Mouse (Mus musculus) embryonic fibroblast, embryonic 13.5 days (primary cell): ENCODE data around the gene Zbtb7a.

ENCODE experiments used
- CTCF ChIP-seq: IDR thresholded peaks from 2 replicates; pipeline ENCODE4 v1.5.1; 2011; ENCODE audit warnings: mild to moderate bottlenecking, control low read depth, low read length, moderate library complexity, borderline replicate concordance; ENCODE audit not compliant: insufficient read depth
- POLR2A ChIP-seq: IDR thresholded peaks from 2 replicates; pipeline ENCODE4 v1.6.1; 2011; ENCODE audit warnings: low read depth, mild to moderate bottlenecking, control low read depth, low read length, moderate library complexity

DNA sequence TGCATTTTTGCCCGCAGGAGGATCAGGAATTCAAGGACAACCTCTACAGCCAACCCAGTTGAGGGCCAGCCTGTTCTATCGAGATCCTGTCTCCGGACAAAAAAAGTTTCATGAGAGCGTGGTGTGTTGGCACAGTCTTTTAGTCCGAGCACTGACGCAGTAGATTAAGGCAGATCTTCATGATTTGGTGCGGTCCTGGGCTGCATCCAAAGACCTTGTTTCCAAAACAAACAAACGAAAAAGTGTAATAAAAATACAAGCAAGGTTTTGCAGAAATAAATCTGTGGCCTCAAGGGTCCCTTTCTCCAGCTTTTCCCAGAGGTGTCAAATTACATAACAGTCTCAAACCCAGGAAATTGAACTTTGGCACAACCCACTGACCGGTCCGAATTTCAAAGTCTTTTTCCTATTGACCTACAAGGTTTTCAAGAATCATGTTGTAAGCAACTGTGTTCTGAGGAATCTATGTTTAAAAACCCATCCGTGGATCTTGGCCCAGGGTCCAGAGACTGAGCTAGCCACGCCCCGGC, 41.0 kb downstream of the Zbtb7a start:
- no peak; the same call in 1 of the 2 replicates for TF ChIP-seq POLR2A
- no peak for TF ChIP-seq CTCF
